Mouse (Mus musculus) olfactory bulb, adult 2 months (tissue): ENCODE results near the gene Lcp2. TPM values are rescaled to one million over a fixed set of nuclear protein-coding genes. Genes with fewer than 3 reads are reported as not detected.

Experiments
- H3K27ac ChIP-seq: fragments of 200-500 bp; 2 replicates; pipeline ENCODE4 v1.5.1; 2012; ENCODE audit warnings: low read depth, low read length; ENCODE audit not compliant: insufficient read depth
- H3K4me1 ChIP-seq: fragments of 200-500 bp; 2 replicates; pipeline ENCODE4 v1.6.1; 2012; ENCODE audit warnings: low read length; ENCODE audit not compliant: control insufficient read depth, insufficient read depth
- H3K4me3 ChIP-seq: fragments of 200-500 bp; 2 replicates; pipeline ENCODE4 v1.5.1; 2012; ENCODE audit warnings: mild to moderate bottlenecking, low read depth, low read length, moderate library complexity; ENCODE audit not compliant: insufficient read depth
- CTCF ChIP-seq: fragments of 200-500 bp; IDR thresholded peaks from 2 replicates; pipeline ENCODE4 v1.5.1; 2012; ENCODE audit warnings: low read depth, mild to moderate bottlenecking, low read length, moderate library complexity; ENCODE audit not compliant: insufficient read depth
- POLR2A ChIP-seq: fragments of 200-500 bp; IDR thresholded peaks from 2 replicates; pipeline ENCODE4 v1.6.1; 2012; ENCODE audit warnings: mild to moderate bottlenecking, low read depth, low read length, moderate library complexity; ENCODE audit not compliant: insufficient read depth
- WGBS: fragments of 180-500 bp; shearing (Covaris S2); methylation state at CpG from one replicate; pipeline ENCODE4 v1.1.7; 2018; 5-methylcytosine and 5-hydroxymethylcytosine counted together
- polyA plus RNA-seq: library from polyadenylated mRNA; stranded (reverse); fragments of >200 nt; gene quantifications from 2 replicates; pipeline ENCODE4 v1.2.4, GENCODE M21; 2012; ENCODE audit warnings: low replicate concordance; ENCODE audit not compliant: missing spikeins, insufficient read depth, insufficient read length

Lcp2 gene
- not detected in 2 replicates for polyA plus RNA-seq

DNA sequence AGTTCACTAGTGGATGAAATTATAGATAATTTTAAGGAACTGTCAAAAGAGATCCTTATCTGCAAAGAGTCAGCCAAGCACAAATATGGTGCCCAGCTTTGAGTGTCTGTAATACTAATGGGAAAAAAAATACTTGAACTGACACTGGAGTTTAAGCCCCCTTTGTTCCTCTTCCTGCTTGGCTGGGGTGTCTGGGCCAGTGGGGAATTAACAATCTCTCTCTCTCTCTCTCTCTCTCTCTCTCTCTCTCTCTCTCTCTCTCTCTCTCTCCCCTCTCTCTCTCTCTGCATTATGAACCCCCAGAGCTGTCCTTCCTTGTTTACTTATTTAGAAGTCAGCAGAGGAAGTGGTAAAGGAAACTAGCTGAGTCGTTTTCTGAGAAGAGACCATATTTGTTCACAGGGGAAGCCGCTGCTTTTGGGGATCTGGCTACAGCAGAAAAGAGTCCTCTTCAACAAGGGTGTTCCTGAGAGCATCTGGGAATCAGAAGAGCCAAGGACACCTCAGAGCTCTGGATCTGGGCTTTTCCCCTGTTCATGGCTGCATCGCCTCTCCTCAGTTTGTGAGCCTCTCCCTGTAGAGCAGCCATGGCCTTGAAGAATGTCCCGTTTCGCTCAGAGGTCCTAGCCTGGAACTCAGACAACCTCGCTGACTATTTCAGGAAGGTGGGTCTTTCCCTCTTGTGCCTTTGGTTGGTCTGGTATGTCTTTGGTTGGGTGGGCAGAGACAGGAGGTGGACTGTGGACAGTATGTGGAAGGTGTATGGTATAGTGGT lies at the start of gene Lcp2:
Lcp2 (plus strand) TSS at position 154 of the 775 bp plus-strand sequence.
- Histone ChIP-seq H3K4me1 (no peaks in the 10 kb centered on the region), H3K4me3 (peak within 1 kb of the TSS; percentile 2; the same call in 1 of the 2 replicates), H3K27ac (no peak within 1 kb of the TSS; the same call in 1 of the 2 replicates)
- WGBS, result 84% methylated on average over 6 of the region's 6 CpGs
- no peak for TF ChIP-seq POLR2A
- TF ChIP-seq CTCF, result no peak

DNA sequence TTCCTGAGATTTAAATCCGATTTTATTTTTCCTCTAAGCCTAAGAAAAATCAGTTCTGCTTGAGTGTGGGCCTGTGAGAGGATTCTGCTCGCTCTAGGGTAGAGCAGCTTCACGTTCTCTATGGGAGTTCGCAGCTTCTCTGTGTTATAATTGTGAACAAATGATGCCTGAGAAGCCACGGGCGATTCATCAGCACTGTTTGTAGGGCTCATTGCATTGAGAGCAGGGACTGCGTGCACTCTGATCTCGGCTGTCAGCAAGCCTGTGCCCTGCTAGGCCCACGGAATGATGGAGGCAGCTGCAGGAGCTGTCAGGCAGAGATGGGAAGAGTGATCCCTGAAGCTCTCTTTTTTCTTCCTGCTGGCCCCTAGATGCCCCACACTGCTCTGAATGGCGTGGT lies 48.5 kb upstream of the Lcp2 start:
- TF ChIP-seq POLR2A (no peak), CTCF (no peak)
- H3K4me1 ChIP-seq, result peaks cover 3% of the 10 kb centered on the region
- WGBS, result 86% methylated on average over 10 of the region's 10 CpGs
- H3K4me3 ChIP-seq, result no peak overlapping the region
- H3K27ac ChIP-seq, result no peak overlapping the region

DNA sequence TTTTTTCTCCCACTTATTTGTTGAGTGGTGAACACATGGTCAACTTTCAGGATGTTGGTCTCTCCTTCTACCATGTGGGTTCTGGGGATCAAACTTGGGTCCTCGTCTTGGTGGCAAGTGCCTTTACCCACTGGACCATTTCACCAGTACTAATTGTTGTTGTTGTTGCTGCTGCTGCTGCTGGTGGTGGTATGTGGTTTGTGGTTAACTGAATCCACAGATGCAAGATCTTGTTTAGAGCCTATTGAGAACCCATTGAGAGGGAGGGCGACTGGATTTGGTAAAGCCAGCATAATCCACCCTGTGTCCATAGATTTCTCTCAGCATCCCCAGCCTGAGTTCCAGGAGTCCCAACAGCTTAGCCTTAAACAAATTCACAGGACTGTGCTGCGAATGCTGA lies 46.3 kb upstream of the Lcp2 start:
- Histone ChIP-seq H3K27ac (no peak overlapping the region), H3K4me1 (peaks cover 3% of the 10 kb centered on the region), H3K4me3 (no peak overlapping the region)
- WGBS, result 96% methylated on average over 3 of the region's 3 CpGs
- no peak for TF ChIP-seq POLR2A
- TF ChIP-seq CTCF, result no peak

GRCm38 (mm10) chr11:34001938-34002592 lies 44.7 kb upstream of the Lcp2 start:
- TF ChIP-seq CTCF (peak; percentile 13; the same call in 1 of the 2 replicates), POLR2A (no peak)
- no peak overlapping the region for H3K4me3 ChIP-seq
- H3K4me1 ChIP-seq, result peaks cover 3% of the 10 kb centered on the region
- WGBS, result 3% methylated on average over 5 of the region's 5 CpGs
- no peak overlapping the region for H3K27ac ChIP-seq

GRCm38 (mm10) chr11:34002593-34002965 lies 44.1 kb upstream of the Lcp2 start:
- WGBS, result 78% methylated on average over 5 of the region's 5 CpGs
- peaks cover 3% of the 10 kb centered on the region for H3K4me1 ChIP-seq
- H3K27ac ChIP-seq, result no peak overlapping the region
- no peak overlapping the region for H3K4me3 ChIP-seq
- no peak for TF ChIP-seq POLR2A
- no peak for TF ChIP-seq CTCF

DNA sequence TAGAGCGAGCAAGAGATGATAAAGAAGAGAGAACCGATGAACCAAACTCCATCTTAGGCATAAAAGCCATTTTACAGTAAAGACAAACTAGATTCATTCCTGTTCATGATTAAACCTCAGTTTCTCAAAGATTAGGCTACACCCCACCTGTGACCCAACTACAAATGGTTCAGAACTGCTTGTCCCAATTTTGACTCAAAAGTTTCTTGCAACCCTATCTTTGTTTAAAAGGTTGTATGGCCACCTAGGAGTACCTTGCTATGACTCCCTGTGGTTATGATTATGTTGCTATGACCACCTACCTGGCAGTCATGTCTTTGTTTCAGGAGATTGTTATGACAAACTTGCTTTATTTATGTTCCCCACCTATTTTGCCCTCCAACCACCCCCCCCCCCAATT lies 39.1 kb upstream of the Lcp2 start:
- H3K4me1 ChIP-seq, result peaks cover 13% of the 10 kb centered on the region
- TF ChIP-seq POLR2A (no peak), CTCF (no peak)
- no peak overlapping the region for H3K4me3 ChIP-seq
- WGBS, result 100% methylated on average over 2 of the region's 2 CpGs
- no peak overlapping the region for H3K27ac ChIP-seq

GRCm38 (mm10) chr11:34008214-34008613 lies 38.5 kb upstream of the Lcp2 start:
- WGBS, result 94% methylated on average over 11 of the region's 11 CpGs

GRCm38 (mm10) chr11:34008702-34009101 lies 38.0 kb upstream of the Lcp2 start:
- H3K27ac ChIP-seq, result no peak overlapping the region
- TF ChIP-seq POLR2A (no peak), CTCF (no peak)
- H3K4me3 ChIP-seq, result no peak overlapping the region
- H3K4me1 ChIP-seq, result peaks cover 13% of the 10 kb centered on the region
- WGBS, result 34% methylated on average over 9 of the region's 9 CpGs

More at GRCm38 (mm10) chr11:34008214-34008613, 38.5 kb upstream of the Lcp2 start:
- H3K4me3 ChIP-seq, result no peak overlapping the region
- H3K27ac ChIP-seq, result no peak overlapping the region
- TF ChIP-seq POLR2A (no peak), CTCF (no peak)
- peaks cover 13% of the 10 kb centered on the region for H3K4me1 ChIP-seq
